Mouse (Mus musculus) MEL (cell line): ENCODE results near the gene Gzmb.

Experiments
- CTCF ChIP-seq, 3 experiments: IDR thresholded peaks in 2 of 3; conservative IDR thresholded peaks in 1 of 3; 2 replicates each; pipeline ENCODE4 v1.5.1; 2011 to 2012; ENCODE audit warnings: low read length in 3 of 3, low read depth in 2 of 3, mild to moderate bottlenecking in 2 of 3, improper control_type of control experiment in 1 of 3, inconsistent platforms in 1 of 3, mixed read lengths in 1 of 3, moderate library complexity in 1 of 3; ENCODE audit not compliant: control insufficient read depth in 1 of 3, insufficient read depth in 1 of 3, poor library complexity in 1 of 3, severe bottlenecking in 1 of 3
- HCFC1 ChIP-seq: IDR thresholded peaks from 2 replicates; pipeline ENCODE4 v1.6.1; 2012; ENCODE audit warnings: low read depth, mild to moderate bottlenecking, inconsistent platforms, low read length, improper control_type of control experiment, moderate library complexity
- NELFE ChIP-seq: IDR thresholded peaks from 2 replicates; pipeline ENCODE4 v1.6.1; 2011; ENCODE audit warnings: low read depth, low read length, improper control_type of control experiment

DNA sequence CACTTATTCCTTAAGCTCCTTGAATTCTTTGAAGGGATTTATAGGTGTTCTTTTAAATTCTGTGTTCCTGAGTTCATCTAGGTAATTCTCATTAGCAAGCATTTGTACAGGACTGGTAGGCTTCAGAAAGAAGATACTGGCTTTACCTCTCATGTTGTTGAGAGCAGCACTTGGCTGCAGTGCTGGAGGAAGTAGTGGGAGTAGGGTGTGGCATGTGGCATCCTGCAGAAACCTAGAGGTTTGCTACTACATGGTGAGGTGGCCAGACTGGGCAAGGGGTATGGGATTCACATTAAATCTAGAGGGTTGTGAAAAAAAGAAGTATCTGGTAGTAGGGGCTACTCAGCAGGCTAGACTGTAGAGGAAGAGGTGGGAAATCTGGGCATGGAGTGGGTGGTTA is 31.1 kb upstream of the Gzmb start:
- TF ChIP-seq NELFE: no peak
- no peak for TF ChIP-seq HCFC1
- no peak for TF ChIP-seq CTCF (IDR thresholded peaks at IDR 0.05 in 2 of 3, conservative IDR thresholded peaks at IDR 0.05 in 1 of 3; ENCODE audit: control insufficient read depth in 1 of 3, insufficient read depth in 1 of 3, low read depth in 2 of 3, low read length in 3 of 3, poor library complexity in 1 of 3, severe bottlenecking in 1 of 3)
